Mouse (Mus musculus): ENCODE measurements around the gene Dock9. TPM values are rescaled to one million over a fixed set of nuclear protein-coding genes. Genes with fewer than 3 reads are reported as not detected.

Gene Dock9
- polyA plus RNA-seq, 1 experiment from 2014 or later = 15.8 TPM

DNA sequence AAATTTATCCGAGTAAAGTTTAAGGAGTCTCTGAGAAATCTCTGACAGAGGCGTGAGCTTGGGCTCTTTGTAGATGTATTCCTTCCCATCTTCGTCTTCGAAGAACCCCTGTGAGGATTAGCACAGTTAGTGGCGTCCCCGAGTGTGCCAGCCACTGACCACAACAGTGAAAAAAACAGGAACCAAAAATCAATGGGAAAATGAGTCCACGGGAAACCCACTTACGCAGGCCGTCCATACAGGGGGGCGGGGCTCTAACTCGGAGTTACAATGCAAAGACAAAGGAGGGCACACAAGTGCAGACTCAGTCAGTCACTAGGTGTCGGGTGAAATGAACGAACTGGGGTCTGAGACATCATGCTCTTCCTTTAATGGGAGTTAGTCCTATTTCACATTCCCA is 238.6 kb downstream of the Dock9 start:
- H3K4me1 ChIP-seq (replicated peaks; ENCODE audit: control insufficient read depth, insufficient read depth, low read length) = no peaks in the 10 kb centered on the region
- 63% methylated on average over 13 of the region's 13 CpGs for WGBS
- ATAC-seq = no peak
- no peaks in the 10 kb centered on the region for H3K36me3 ChIP-seq (ENCODE audit: control insufficient read depth, insufficient read depth)
- no peak overlapping the region for H3K9ac ChIP-seq (replicated peaks; ENCODE audit: low read depth, low read length)
- no peak overlapping the region for H3K4me3 ChIP-seq (replicated peaks; ENCODE audit: low read length)
- H3K27me3 ChIP-seq (replicated peaks; ENCODE audit: control insufficient read depth, insufficient read depth, low read length) = no peaks in the 10 kb centered on the region
- no peak overlapping the region for H3K27ac ChIP-seq (ENCODE audit: low read length)
- no peaks in the 10 kb centered on the region for H3K9me3 ChIP-seq (ENCODE audit: control insufficient read depth, low read length)
- H3K4me2 ChIP-seq (ENCODE audit: low read length) = no peak overlapping the region

DNA sequence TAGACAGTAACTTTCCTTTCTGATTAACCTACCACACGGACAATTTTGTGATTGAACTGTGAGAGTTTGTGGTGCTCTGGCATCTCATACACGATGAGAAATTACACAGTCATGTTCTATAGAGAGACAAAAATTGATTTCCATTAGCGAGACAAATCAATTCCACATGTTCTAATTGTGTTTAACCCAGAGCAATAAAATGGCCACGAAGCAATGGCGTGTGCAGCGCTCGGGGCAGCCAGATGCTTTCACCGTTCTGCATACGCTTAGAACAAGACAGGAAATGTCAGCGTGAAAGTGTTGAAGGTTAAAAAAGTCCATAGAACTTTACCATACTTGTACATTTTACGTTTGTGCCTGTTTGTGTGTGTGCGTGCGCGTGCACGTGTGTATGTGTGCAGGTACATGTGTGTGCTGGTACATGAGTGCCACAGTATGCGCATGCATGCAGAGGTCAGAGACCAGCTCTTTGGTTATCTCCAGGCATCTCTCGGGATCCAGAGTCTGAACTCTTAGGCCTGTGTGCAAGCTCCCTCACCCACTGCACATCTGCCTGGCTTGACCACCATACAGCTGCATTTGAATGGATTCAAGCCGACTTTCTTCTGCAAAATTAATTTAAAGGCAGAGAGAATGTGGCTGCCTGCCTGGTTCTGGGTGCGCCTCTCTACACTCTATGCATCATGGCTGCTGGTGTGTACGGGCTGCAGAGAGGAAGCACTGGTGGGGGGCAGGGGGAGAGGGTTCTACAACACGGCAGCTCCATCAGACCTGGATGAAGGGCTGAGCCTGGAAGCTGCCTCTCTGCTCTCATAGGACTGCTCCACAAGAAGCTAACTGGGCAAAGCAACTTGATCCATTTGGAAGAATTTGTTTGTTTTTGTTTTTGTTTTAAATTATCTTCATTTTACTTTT is 241.0 kb downstream of the Dock9 start:
- no peak overlapping the region for H3K4me3 ChIP-seq (replicated peaks; ENCODE audit: low read length)
- no peak for ATAC-seq
- no peak overlapping the region for H3K9ac ChIP-seq (replicated peaks; ENCODE audit: low read depth, low read length)
- H3K4me1 ChIP-seq (replicated peaks; ENCODE audit: control insufficient read depth, insufficient read depth, low read length) = no peaks in the 10 kb centered on the region
- H3K27ac ChIP-seq (ENCODE audit: low read length) = no peak overlapping the region
- 90% methylated on average over 21 of the region's 21 CpGs for WGBS
- H3K27me3 ChIP-seq (replicated peaks; ENCODE audit: control insufficient read depth, insufficient read depth, low read length) = no peaks in the 10 kb centered on the region
- no peaks in the 10 kb centered on the region for H3K36me3 ChIP-seq (ENCODE audit: control insufficient read depth, insufficient read depth)
- no peak overlapping the region for H3K4me2 ChIP-seq (ENCODE audit: low read length)
- no peaks in the 10 kb centered on the region for H3K9me3 ChIP-seq (ENCODE audit: control insufficient read depth, low read length)

GRCm38 (mm10) chr14:121553785-121554184 is 243.9 kb downstream of the Dock9 start:
- Histone ChIP-seq H3K4me1 (replicated peaks; ENCODE audit: control insufficient read depth, insufficient read depth, low read length) (no peaks in the 10 kb centered on the region), H3K27me3 (replicated peaks; ENCODE audit: control insufficient read depth, insufficient read depth, low read length) (no peaks in the 10 kb centered on the region), H3K27ac (ENCODE audit: low read length) (no peak overlapping the region), H3K9ac (replicated peaks; ENCODE audit: low read depth, low read length) (no peak overlapping the region), H3K36me3 (ENCODE audit: control insufficient read depth, insufficient read depth) (no peaks in the 10 kb centered on the region), H3K4me3 (replicated peaks; ENCODE audit: low read length) (no peak overlapping the region), H3K9me3 (ENCODE audit: control insufficient read depth, low read length) (no peaks in the 10 kb centered on the region), H3K4me2 (ENCODE audit: low read length) (no peak overlapping the region)
- no peak for ATAC-seq

GRCm38 (mm10) chr14:121552586-121552985 is 245.1 kb downstream of the Dock9 start:
- no peaks in the 10 kb centered on the region for H3K36me3 ChIP-seq (ENCODE audit: control insufficient read depth, insufficient read depth)
- no peaks in the 10 kb centered on the region for H3K4me1 ChIP-seq (replicated peaks; ENCODE audit: control insufficient read depth, insufficient read depth, low read length)
- H3K9me3 ChIP-seq (ENCODE audit: control insufficient read depth, low read length) = no peaks in the 10 kb centered on the region
- H3K27ac ChIP-seq (ENCODE audit: low read length) = no peak overlapping the region
- ATAC-seq = no peak
- 84% methylated on average over 5 of the region's 5 CpGs for WGBS
- H3K27me3 ChIP-seq (replicated peaks; ENCODE audit: control insufficient read depth, insufficient read depth, low read length) = no peaks in the 10 kb centered on the region
- no peak overlapping the region for H3K4me3 ChIP-seq (replicated peaks; ENCODE audit: low read length)
- H3K9ac ChIP-seq (replicated peaks; ENCODE audit: low read depth, low read length) = no peak overlapping the region
- H3K4me2 ChIP-seq (ENCODE audit: low read length) = no peak overlapping the region

DNA sequence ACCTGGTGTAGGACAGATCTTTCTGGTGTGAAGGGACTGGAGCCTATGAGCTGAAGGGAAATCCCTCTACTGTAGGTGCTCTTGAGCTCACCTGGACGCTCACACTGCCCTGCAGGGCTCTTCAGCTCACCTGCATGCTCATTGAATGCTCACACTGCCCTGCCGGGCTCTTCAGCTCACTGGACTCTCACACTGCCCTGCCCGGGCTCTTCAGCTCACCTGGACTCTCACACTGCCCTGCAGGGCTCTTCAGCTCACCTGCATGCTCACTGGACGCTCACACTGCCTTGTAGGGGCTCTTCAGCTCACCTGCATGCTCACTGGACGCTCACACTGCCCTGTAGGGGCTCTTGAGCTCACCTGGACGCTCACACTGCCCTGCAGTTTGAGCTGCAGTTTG is 247.8 kb downstream of the Dock9 start:
- Histone ChIP-seq H3K36me3 (ENCODE audit: control insufficient read depth, insufficient read depth) (no peaks in the 10 kb centered on the region), H3K9me3 (ENCODE audit: control insufficient read depth, low read length) (no peaks in the 10 kb centered on the region), H3K4me1 (replicated peaks; ENCODE audit: control insufficient read depth, insufficient read depth, low read length) (no peaks in the 10 kb centered on the region), H3K4me3 (replicated peaks; ENCODE audit: low read length) (no peak overlapping the region), H3K27me3 (replicated peaks; ENCODE audit: control insufficient read depth, insufficient read depth, low read length) (no peaks in the 10 kb centered on the region), H3K27ac (ENCODE audit: low read length) (no peak overlapping the region), H3K9ac (replicated peaks; ENCODE audit: low read depth, low read length) (no peak overlapping the region), H3K4me2 (ENCODE audit: low read length) (no peak overlapping the region)
- ATAC-seq = no peak
- WGBS = 81% methylated on average over 6 of the region's 6 CpGs

DNA sequence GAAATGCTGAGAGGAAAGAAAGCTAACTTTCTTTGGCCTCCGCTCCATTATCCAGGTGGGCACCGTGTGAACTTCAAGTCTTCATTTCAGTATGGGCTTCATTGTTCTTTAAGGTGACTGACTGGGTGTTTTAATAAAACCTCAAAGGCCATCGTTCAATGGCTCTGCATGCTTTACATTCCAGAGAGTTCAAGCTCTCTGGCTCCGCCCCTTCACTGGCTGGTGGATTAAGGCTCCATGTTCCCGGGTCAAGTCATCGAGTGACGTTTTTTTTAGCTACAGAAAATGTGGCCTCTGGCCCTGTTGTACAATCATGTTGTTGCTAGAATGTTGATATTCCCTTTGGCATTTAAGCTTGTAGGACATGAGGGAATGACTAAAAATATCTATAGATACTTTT is 249.9 kb downstream of the Dock9 start:
- Histone ChIP-seq H3K36me3 (ENCODE audit: control insufficient read depth, insufficient read depth) (no peaks in the 10 kb centered on the region), H3K27me3 (replicated peaks; ENCODE audit: control insufficient read depth, insufficient read depth, low read length) (no peaks in the 10 kb centered on the region), H3K4me3 (replicated peaks; ENCODE audit: low read length) (no peak overlapping the region), H3K9ac (replicated peaks; ENCODE audit: low read depth, low read length) (no peak overlapping the region), H3K4me2 (ENCODE audit: low read length) (no peak overlapping the region), H3K27ac (ENCODE audit: low read length) (no peak overlapping the region), H3K9me3 (ENCODE audit: control insufficient read depth, low read length) (no peaks in the 10 kb centered on the region), H3K4me1 (replicated peaks; ENCODE audit: control insufficient read depth, insufficient read depth, low read length) (no peaks in the 10 kb centered on the region)
- ATAC-seq = no peak
- 30% methylated on average over 7 of the region's 7 CpGs for WGBS

DNA sequence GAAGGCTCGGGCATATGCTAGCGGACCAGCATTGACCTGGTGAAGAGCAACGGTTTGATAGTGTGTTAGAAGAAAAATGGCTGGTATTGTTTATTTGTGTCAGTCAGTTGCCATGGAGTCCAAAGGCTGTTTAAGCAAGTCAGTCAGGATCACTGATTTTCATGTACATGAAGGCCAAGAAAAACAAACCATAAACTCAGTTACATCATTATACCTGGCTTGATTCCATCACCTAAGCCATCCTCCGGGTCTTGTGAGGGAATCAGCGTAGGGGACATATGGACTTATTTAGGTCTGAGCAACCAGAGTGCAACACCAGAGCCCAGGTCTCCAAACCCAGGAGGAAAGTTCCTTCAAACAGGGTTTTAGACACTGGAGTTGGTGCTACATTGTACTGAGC is 251.0 kb downstream of the Dock9 start:
- H3K27me3 ChIP-seq (replicated peaks; ENCODE audit: control insufficient read depth, insufficient read depth, low read length) = no peaks in the 10 kb centered on the region
- H3K27ac ChIP-seq (ENCODE audit: low read length) = no peak overlapping the region
- 92% methylated on average over 5 of the region's 5 CpGs for WGBS
- no peak for ATAC-seq
- H3K4me2 ChIP-seq (ENCODE audit: low read length) = no peak overlapping the region
- H3K9ac ChIP-seq (replicated peaks; ENCODE audit: low read depth, low read length) = no peak overlapping the region
- no peaks in the 10 kb centered on the region for H3K9me3 ChIP-seq (ENCODE audit: control insufficient read depth, low read length)
- H3K36me3 ChIP-seq (ENCODE audit: control insufficient read depth, insufficient read depth) = no peaks in the 10 kb centered on the region
- no peaks in the 10 kb centered on the region for H3K4me1 ChIP-seq (replicated peaks; ENCODE audit: control insufficient read depth, insufficient read depth, low read length)
- H3K4me3 ChIP-seq (replicated peaks; ENCODE audit: low read length) = no peak overlapping the region

GRCm38 (mm10) chr14:121545551-121546331 is 251.9 kb downstream of the Dock9 start:
- Histone ChIP-seq H3K27ac (ENCODE audit: low read length) (no peak overlapping the region), H3K4me2 (ENCODE audit: low read length) (no peak overlapping the region), H3K36me3 (ENCODE audit: control insufficient read depth, insufficient read depth) (no peaks in the 10 kb centered on the region), H3K27me3 (replicated peaks; ENCODE audit: control insufficient read depth, insufficient read depth, low read length) (no peaks in the 10 kb centered on the region), H3K4me3 (replicated peaks; ENCODE audit: low read length) (no peak overlapping the region), H3K9ac (replicated peaks; ENCODE audit: low read depth, low read length) (no peak overlapping the region), H3K9me3 (ENCODE audit: control insufficient read depth, low read length) (no peaks in the 10 kb centered on the region), H3K4me1 (replicated peaks; ENCODE audit: control insufficient read depth, insufficient read depth, low read length) (no peaks in the 10 kb centered on the region)
- WGBS = 87% methylated on average over 14 of the region's 14 CpGs
- no peak for ATAC-seq

GRCm38 (mm10) chr14:121541262-121541661 is 256.4 kb downstream of the Dock9 start:
- H3K36me3 ChIP-seq (ENCODE audit: control insufficient read depth, insufficient read depth) = no peaks in the 10 kb centered on the region; the same call in 1 of the 2 replicates
- no peaks in the 10 kb centered on the region for H3K9me3 ChIP-seq (ENCODE audit: control insufficient read depth, low read length)
- H3K9ac ChIP-seq (replicated peaks; ENCODE audit: low read depth, low read length) = no peak overlapping the region
- H3K4me2 ChIP-seq (ENCODE audit: low read length) = no peak overlapping the region
- no peak overlapping the region for H3K27ac ChIP-seq (ENCODE audit: low read length)
- 80% methylated on average over 7 of the region's 7 CpGs for WGBS
- no peak overlapping the region for H3K4me3 ChIP-seq (replicated peaks; ENCODE audit: low read length)
- ATAC-seq = no peak
- H3K27me3 ChIP-seq (replicated peaks; ENCODE audit: control insufficient read depth, insufficient read depth, low read length) = no peaks in the 10 kb centered on the region
- no peaks in the 10 kb centered on the region for H3K4me1 ChIP-seq (replicated peaks; ENCODE audit: control insufficient read depth, insufficient read depth, low read length)

All from forebrain, embryonic 16.5 days (tissue).